Mouse (Mus musculus) liver, postnatal 0 days (tissue): ENCODE data around the gene Insr. TPM values are rescaled to one million over a fixed set of nuclear protein-coding genes. Genes with fewer than 3 reads are reported as not detected.

Source experiments
- ATAC-seq: fragments of 200-750 bp; cut with Nextera tagmentation; 2 replicates; pipeline ENCODE4 v1.8.0; 2017; ENCODE audit warnings: mild to moderate bottlenecking, moderate library complexity
- DNase-seq: peaks from one replicate; pipeline ENCODE4 v3.0.0-alpha.2; 2016
- H3K27ac ChIP-seq: fragments of 300-500 bp; sonication (generic); 2 replicates; pipeline ENCODE4 v1.5.1; 2014; ENCODE audit warnings: antibody characterized with exemption, moderate library complexity, mild to moderate bottlenecking, low read depth
- H3K27me3 ChIP-seq: fragments of 300-500 bp; sonication (generic); 2 replicates; pipeline ENCODE4 v1.6.1; 2014; ENCODE audit warnings: low read length, control low read depth, mixed read lengths; ENCODE audit not compliant: insufficient read depth
- H3K36me3 ChIP-seq: fragments of 300-500 bp; sonication (generic); replicated peaks from 2 replicates; pipeline ENCODE4 v1.6.1; 2014; ENCODE audit warnings: mild to moderate bottlenecking, control low read depth, low read length, moderate library complexity, mixed read lengths; ENCODE audit not compliant: insufficient read depth
- H3K4me1 ChIP-seq: fragments of 300-500 bp; sonication (generic); 2 replicates; pipeline ENCODE4 v1.6.1; 2014; ENCODE audit warnings: antibody characterized with exemption, mild to moderate bottlenecking, control low read depth; ENCODE audit not compliant: insufficient read depth
- H3K4me2 ChIP-seq: fragments of 300-500 bp; sonication (generic); 2 replicates; pipeline ENCODE4 v1.6.1; 2014; ENCODE audit warnings: low read depth, mild to moderate bottlenecking, low read length, moderate library complexity, mixed read lengths
- H3K4me3 ChIP-seq: fragments of 300-500 bp; sonication (generic); 2 replicates; pipeline ENCODE4 v1.5.1; 2014; ENCODE audit warnings: low read depth, low read length
- H3K9ac ChIP-seq: fragments of 300-500 bp; sonication (generic); replicated peaks from 2 replicates; pipeline ENCODE4 v1.6.1; 2014; ENCODE audit warnings: mild to moderate bottlenecking, moderate library complexity
- H3K9me3 ChIP-seq: fragments of 300-500 bp; sonication (generic); 2 replicates; pipeline ENCODE4 v1.6.1; 2016; ENCODE audit warnings: mild to moderate bottlenecking, control low read depth, low read length, mixed read lengths
- CTCF ChIP-seq: sonication (generic); IDR thresholded peaks from 2 replicates; pipeline ENCODE4 v1.5.1; 2016; ENCODE audit warnings: antibody characterized with exemption, low read depth
- EP300 ChIP-seq: IDR thresholded peaks from 2 replicates; pipeline ENCODE4 v1.6.1; 2016; ENCODE audit warnings: antibody characterized with exemption, low read depth, mild to moderate bottlenecking
- WGBS: fragments of 180-500 bp; shearing (Covaris S2); extraction: QIAGEN DNeasy Blood & Tissue Kit; methylation state at CpG from one replicate; pipeline ENCODE4 v1.1.7; 2014; ENCODE audit not compliant: insufficient replicate concordance; 5-methylcytosine and 5-hydroxymethylcytosine counted together
- polyA plus RNA-seq: library from polyadenylated mRNA; unstranded; fragments of >200 nt; fragmentation: Nextera tagmentation; extraction: Ambion mirVana; gene quantifications from 2 replicates; pipeline ENCODE4 v1.2.1, GENCODE M21; 2015

The Insr gene
- polyA plus RNA-seq, 1 experiment from 2014 or later, result 28.9 TPM

DNA sequence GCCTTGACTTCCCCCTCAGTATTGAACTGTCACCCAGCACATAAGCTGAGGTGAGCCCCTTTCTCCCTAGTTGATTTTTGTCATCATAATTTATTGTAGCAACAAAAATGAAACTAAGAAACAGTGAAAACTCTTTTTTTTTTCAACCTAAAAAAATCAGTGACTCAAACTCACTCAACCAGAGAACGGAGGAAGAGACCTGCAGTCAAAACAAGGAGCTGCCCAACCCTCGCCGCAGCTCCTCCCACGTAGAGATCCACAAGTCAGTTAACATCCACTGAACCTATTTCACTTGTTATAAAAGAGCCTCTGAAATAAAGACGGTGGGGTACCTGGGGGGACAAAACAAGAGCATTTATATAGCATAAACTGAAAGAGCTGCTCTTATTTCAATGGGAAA is 30.7 kb downstream of the Insr start:
- Histone ChIP-seq H3K4me2 (no peak overlapping the region), H3K9me3 (no peaks in the 10 kb centered on the region), H3K36me3 (peaks cover 20% of the 10 kb centered on the region), H3K9ac (no peak overlapping the region), H3K27ac (no peak overlapping the region), H3K27me3 (no peaks in the 10 kb centered on the region), H3K4me1 (peaks cover 48% of the 10 kb centered on the region), H3K4me3 (no peak overlapping the region)
- ATAC-seq, result no peak
- TF ChIP-seq CTCF (no peak), EP300 (no peak)
- no peak for DNase-seq
- 73% methylated on average over 5 of the region's 5 CpGs for WGBS

GRCm38 (mm10) chr8:3247129-3247528 is 32.3 kb downstream of the Insr start:
- no peak for DNase-seq
- TF ChIP-seq EP300 (no peak), CTCF (no peak)
- Histone ChIP-seq H3K27ac (peak overlapping the region; percentile 24; the same call in 1 of the 2 replicates), H3K9me3 (no peaks in the 10 kb centered on the region), H3K4me1 (peaks cover 48% of the 10 kb centered on the region), H3K4me3 (no peak overlapping the region), H3K9ac (no peak overlapping the region), H3K4me2 (no peak overlapping the region), H3K27me3 (no peaks in the 10 kb centered on the region), H3K36me3 (peaks cover 14% of the 10 kb centered on the region)
- 33% methylated on average over 1 of the region's 1 CpGs for WGBS
- no peak for ATAC-seq

GRCm38 (mm10) chr8:3243229-3243628 is 36.2 kb downstream of the Insr start:
- Histone ChIP-seq H3K9ac (no peak overlapping the region), H3K4me3 (no peak overlapping the region), H3K4me1 (peaks cover 41% of the 10 kb centered on the region), H3K4me2 (no peak overlapping the region), H3K27ac (no peak overlapping the region), H3K9me3 (no peaks in the 10 kb centered on the region), H3K27me3 (no peaks in the 10 kb centered on the region), H3K36me3 (peaks cover 6% of the 10 kb centered on the region; the same call in 1 of the 2 replicates)
- 77% methylated on average over 4 of the region's 4 CpGs for WGBS
- no peak for DNase-seq
- no peak for ATAC-seq
- TF ChIP-seq EP300 (no peak), CTCF (no peak)

- Histone ChIP-seq H3K4me2 (no peak overlapping the region), H3K4me3 (no peak overlapping the region), H3K4me1 (peaks cover 41% of the 10 kb centered on the region), H3K9me3 (no peaks in the 10 kb centered on the region), H3K27ac (no peak overlapping the region), H3K27me3 (no peaks in the 10 kb centered on the region), H3K36me3 (peaks cover 3% of the 10 kb centered on the region; the same call in 1 of the 2 replicates), H3K9ac (no peak overlapping the region)
- 60% methylated on average over 3 of the region's 3 CpGs for WGBS
- ATAC-seq (no peak), DNase-seq (no peak)
- TF ChIP-seq EP300 (no peak), CTCF (no peak)
These were observed 38.7 kb downstream of the Insr start for GRCm38 (mm10) chr8:3240725-3241124.

DNA sequence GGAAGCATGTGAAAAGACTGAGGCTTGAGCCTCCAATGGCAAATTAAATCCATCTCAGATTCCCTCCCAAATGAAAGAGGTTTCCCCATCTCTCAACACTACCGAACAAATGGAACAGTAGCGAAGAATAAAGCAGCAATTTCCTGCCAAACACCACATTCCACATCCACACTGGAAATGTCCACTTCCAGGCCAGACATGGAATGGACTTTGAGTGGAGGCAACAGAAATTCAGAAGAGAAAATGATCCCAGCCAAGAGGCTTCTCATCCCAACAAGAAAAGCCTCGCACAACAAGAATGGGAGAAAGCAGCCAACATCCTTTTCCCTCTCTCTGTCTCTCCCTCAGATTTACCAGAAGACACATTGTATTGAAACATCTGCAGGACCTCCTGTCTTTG is 39.8 kb downstream of the Insr start:
- Histone ChIP-seq H3K27me3 (no peaks in the 10 kb centered on the region), H3K9me3 (no peaks in the 10 kb centered on the region), H3K9ac (no peak overlapping the region), H3K4me2 (no peak overlapping the region), H3K36me3 (0 out of 2 replicates have a peak, but pooled peaks cover 5% of the 10 kb centered on the region), H3K27ac (no peak overlapping the region), H3K4me3 (no peak overlapping the region), H3K4me1 (peaks cover 41% of the 10 kb centered on the region)
- no peak for DNase-seq
- 82% methylated on average over 3 of the region's 3 CpGs for WGBS
- no peak for ATAC-seq
- no peak for TF ChIP-seq EP300
- no peak for TF ChIP-seq CTCF

DNA sequence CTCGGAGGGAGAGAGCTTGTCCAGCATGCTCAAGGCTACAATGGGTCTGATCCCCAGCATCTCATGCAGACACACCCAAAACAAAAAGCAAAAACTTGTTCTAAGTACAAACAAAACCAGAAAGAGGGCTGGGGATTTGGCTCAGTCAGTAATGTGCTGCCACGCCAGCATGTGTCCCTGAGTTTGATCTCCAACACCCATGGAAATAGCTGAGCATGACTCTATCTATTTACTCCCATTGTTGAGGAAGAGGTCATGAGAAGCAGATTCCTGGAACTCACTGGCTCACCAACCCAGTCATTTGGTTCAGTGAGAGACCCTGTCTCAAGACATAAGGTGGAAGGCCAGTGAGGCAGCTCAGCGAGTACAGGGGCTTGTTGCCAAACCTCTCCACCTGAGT is 40.6 kb downstream of the Insr start:
- Histone ChIP-seq H3K27ac (0 out of 2 replicates have a peak overlapping the region, but pooled peaks have one; percentile 16), H3K9ac (no peak overlapping the region), H3K9me3 (no peaks in the 10 kb centered on the region), H3K27me3 (no peaks in the 10 kb centered on the region), H3K4me3 (no peak overlapping the region), H3K4me2 (no peak overlapping the region), H3K4me1 (peaks cover 45% of the 10 kb centered on the region), H3K36me3 (0 out of 2 replicates have a peak, but pooled peaks cover 5% of the 10 kb centered on the region)
- DNase-seq (no peak), ATAC-seq (no peak)
- TF ChIP-seq CTCF (no peak), EP300 (no peak)
- 76% methylated on average over 3 of the region's 3 CpGs for WGBS

DNA sequence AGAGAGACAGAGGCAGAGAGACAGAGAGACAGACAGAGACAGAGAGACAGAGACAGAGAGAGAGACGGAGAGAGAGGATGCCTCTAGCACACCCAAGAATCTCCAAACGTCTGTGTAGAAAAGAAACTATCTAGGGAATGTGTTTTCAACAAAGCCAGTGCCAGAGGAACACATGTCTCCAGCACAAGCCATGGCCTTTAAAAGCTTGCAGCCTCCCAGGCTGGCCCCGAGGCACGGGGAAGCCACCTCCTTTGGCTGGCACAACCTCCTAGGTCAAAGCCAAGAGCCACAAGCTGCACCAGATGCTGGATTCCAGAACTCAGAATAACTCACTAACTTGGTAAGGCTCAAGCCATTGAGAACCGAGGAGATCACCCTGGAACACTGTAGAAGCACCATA is 42.1 kb downstream of the Insr start:
- H3K9ac ChIP-seq, result no peak overlapping the region
- peaks cover 48% of the 10 kb centered on the region for H3K4me1 ChIP-seq
- no peak overlapping the region for H3K4me3 ChIP-seq
- 60% methylated on average over 5 of the region's 5 CpGs for WGBS
- 0 out of 2 replicates have a peak overlapping the region, but pooled peaks have one; percentile 24 for H3K27ac ChIP-seq
- ATAC-seq (no peak), DNase-seq (no peak)
- TF ChIP-seq EP300 (no peak), CTCF (no peak)
- no peak overlapping the region for H3K4me2 ChIP-seq
- H3K36me3 ChIP-seq, result 0 out of 2 replicates have a peak, but pooled peaks cover 5% of the 10 kb centered on the region
- H3K27me3 ChIP-seq, result no peaks in the 10 kb centered on the region
- H3K9me3 ChIP-seq, result no peaks in the 10 kb centered on the region
